Mouse (Mus musculus): ENCODE measurements around the gene Hist2h3c2. TPM values are rescaled to one million over a fixed set of nuclear protein-coding genes. Genes with fewer than 3 reads are reported as not detected.
A peak's percentile ranks its signal among the peaks of the same experiment; 100 is the strongest.

Gene Hist2h3c2
- total and polyA plus RNA-seq, 2 experiments from 2014 or later: 2.3 to 551 TPM

DNA sequence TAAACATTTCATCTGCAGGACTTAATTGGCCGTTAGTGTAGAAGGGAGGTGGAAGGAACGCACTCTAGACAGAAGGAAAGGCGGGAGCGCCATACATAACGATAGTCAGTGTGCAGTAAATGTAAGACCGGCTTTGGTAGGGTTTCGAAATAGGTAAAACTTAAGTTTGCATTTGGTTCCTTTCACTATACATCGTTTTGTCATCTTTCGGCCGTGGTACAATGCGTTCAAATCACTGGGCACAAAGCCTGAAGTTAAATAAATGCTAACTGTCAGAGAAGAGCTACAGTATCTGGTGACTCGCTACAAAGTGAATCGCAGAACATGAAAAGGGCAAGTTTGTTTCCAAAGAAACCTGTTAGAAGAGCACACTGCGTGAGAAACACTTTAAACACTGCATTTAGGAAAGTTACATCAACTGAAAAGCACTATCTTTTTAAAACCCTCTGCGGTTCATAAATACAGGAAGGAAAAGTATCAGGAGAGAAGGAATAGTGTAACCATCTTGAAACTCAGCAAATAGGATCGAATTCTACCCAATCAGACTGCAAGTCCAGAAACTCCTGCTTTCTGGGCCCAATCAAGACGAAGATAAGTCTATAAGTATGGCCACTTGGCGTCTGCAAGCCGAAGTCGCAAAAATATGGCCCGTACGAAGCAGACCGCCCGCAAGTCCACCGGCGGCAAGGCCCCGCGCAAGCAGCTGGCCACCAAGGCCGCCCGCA is 29.3 kb upstream of the Hist2h3c2 start, which contains the start of gene Hist2h3b:
Gene Hist2h3b (plus strand): TSS at position 604 of the 725 bp plus-strand sequence.
- ATAC-seq (ENCODE audit: insufficient read depth, low read depth) (peak; percentile 45), DNase-seq (ENCODE audit: low spot score) (peak; percentile 85)
- Histone ChIP-seq H3K9ac (replicated peaks; ENCODE audit: low read depth, low read length) (peak within 1 kb of the TSS; percentile 60), H3K27ac (ENCODE audit: low read depth) (peak within 1 kb of the TSS; percentile 95), H3K4me3 (ENCODE audit: low read depth, low read length) (peak within 1 kb of the TSS; percentile 54), H3K27me3 (ENCODE audit: control insufficient read depth, insufficient read depth, low read length) (no peaks in the 10 kb centered on the region), H3K9me3 (replicated peaks; ENCODE audit: control insufficient read depth, low read length) (no peaks in the 10 kb centered on the region), H3K4me1 (ENCODE audit: control insufficient read depth, insufficient read depth) (peaks cover 17% of the 10 kb centered on the region; the same call in 1 of the 2 replicates), H3K4me2 (ENCODE audit: low read depth, low read length) (peak within 1 kb of the TSS; percentile 75), H3K36me3 (replicated peaks; ENCODE audit: control insufficient read depth, insufficient read depth, low read length) (no peaks in the 10 kb centered on the region)
- TF ChIP-seq CTCF (IDR thresholded peaks at IDR 0.05; ENCODE audit: low read depth): no peak
- TF ChIP-seq EP300 (IDR thresholded peaks at IDR 0.05; ENCODE audit: low read depth): no peak
- 29% methylated on average over 29 of the region's 30 CpGs for WGBS

DNA sequence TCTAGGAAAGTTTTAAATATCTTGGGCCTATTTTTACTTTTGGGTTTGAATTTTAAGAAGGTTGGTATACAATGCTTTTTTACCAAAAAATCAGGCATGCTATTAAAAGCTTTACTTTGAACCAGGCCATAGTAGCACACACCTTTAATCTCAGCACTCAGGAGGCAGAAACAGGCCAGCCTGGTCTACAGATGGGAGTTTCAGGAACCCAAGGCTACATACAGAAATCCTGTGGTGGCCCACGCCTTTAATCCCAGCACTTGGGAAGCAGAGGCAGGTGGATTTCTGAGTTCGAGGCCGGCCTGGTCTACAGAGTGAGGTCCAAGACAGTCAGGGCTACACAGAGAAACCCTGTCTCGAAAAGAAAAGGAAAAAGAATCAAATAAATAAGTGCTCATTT is 28.6 kb upstream of the Hist2h3c2 start:
- 0 out of 2 replicates have a peak overlapping the region, but pooled peaks have one; percentile 92 for H3K27ac ChIP-seq (ENCODE audit: low read depth)
- no peaks in the 10 kb centered on the region for H3K36me3 ChIP-seq (replicated peaks; ENCODE audit: control insufficient read depth, insufficient read depth, low read length)
- no peaks in the 10 kb centered on the region for H3K27me3 ChIP-seq (ENCODE audit: control insufficient read depth, insufficient read depth, low read length)
- no peak overlapping the region for H3K9ac ChIP-seq (replicated peaks; ENCODE audit: low read depth, low read length)
- peak overlapping the region; percentile 56; the same call in 1 of the 2 replicates for H3K4me2 ChIP-seq (ENCODE audit: low read depth, low read length)
- no peak for DNase-seq (ENCODE audit: low spot score)
- no peaks in the 10 kb centered on the region for H3K9me3 ChIP-seq (replicated peaks; ENCODE audit: control insufficient read depth, low read length)
- WGBS: 89% methylated on average over 4 of the region's 4 CpGs
- TF ChIP-seq CTCF (IDR thresholded peaks at IDR 0.05; ENCODE audit: low read depth) (no peak), EP300 (IDR thresholded peaks at IDR 0.05; ENCODE audit: low read depth) (no peak)
- no peak for ATAC-seq (ENCODE audit: insufficient read depth, low read depth)
- peaks cover 17% of the 10 kb centered on the region; the same call in 1 of the 2 replicates for H3K4me1 ChIP-seq (ENCODE audit: control insufficient read depth, insufficient read depth)
- no peak overlapping the region for H3K4me3 ChIP-seq (ENCODE audit: low read depth, low read length)

DNA sequence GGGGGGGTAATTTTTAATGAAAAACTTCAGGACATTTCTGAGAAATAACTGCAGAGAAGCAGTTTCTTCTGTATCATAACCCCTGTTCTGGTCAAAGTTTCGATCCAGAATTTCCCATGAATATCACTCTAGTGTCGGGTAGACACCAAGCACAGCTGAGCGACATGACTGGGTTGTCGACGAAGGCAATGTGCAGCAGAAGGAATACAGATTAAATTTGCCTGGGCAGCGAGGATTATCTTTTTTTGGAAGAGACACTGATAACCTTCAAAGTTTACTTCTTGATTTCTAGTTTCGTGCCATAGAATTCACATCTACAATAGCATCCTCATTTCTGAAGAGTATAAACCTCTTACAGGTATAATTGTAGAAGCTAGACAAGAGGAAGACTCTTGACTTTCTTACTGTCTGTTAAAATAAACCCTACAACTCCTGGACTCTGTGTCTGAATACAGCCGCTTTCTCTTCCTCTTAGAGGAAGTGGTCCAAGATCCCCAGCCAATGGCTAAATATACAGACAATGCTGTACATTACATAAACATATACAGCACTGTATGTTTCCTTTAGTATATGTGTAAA is 27.3 kb upstream of the Hist2h3c2 start:
- H3K27ac ChIP-seq (ENCODE audit: low read depth): no peak overlapping the region
- H3K4me3 ChIP-seq (ENCODE audit: low read depth, low read length): no peak overlapping the region
- no peaks in the 10 kb centered on the region for H3K36me3 ChIP-seq (replicated peaks; ENCODE audit: control insufficient read depth, insufficient read depth, low read length)
- ATAC-seq (ENCODE audit: insufficient read depth, low read depth) (no peak), DNase-seq (ENCODE audit: low spot score) (no peak)
- H3K9ac ChIP-seq (replicated peaks; ENCODE audit: low read depth, low read length): no peak overlapping the region
- 69% methylated on average over 8 of the region's 8 CpGs for WGBS
- no peak overlapping the region for H3K4me2 ChIP-seq (ENCODE audit: low read depth, low read length)
- peaks cover 22% of the 10 kb centered on the region; the same call in 1 of the 2 replicates for H3K4me1 ChIP-seq (ENCODE audit: control insufficient read depth, insufficient read depth)
- no peak for TF ChIP-seq CTCF (IDR thresholded peaks at IDR 0.05; ENCODE audit: low read depth)
- TF ChIP-seq EP300 (IDR thresholded peaks at IDR 0.05; ENCODE audit: low read depth): no peak
- no peaks in the 10 kb centered on the region for H3K9me3 ChIP-seq (replicated peaks; ENCODE audit: control insufficient read depth, low read length)
- no peaks in the 10 kb centered on the region for H3K27me3 ChIP-seq (ENCODE audit: control insufficient read depth, insufficient read depth, low read length)

DNA sequence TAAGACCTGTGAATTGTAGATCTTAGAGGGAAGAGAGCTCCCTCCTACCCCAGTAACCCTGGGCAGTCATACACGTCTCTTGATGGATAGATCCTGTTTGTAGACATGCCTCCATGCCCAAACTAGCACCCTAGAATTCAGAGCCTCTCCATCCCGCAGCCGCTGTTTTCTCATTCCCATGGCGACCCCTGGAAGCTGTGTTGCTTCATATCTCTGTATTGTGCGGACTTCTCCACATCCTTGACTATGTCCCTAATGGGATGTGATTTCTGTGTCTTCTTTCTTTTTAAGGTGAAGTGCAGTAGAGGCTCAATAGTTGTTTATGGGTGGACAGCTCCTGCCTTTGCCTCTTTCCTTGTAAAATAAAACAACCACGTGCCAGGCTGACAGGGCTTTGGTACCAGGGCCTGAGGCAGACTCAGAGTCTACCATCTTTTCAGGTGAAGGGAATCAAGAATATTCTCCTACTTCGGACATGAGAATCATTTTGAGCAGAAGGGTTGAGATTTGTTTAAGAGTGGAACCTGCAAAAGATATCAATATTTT is 25.6 kb upstream of the Hist2h3c2 start:
- DNase-seq (ENCODE audit: low spot score): no peak
- Histone ChIP-seq H3K27ac (ENCODE audit: low read depth) (peak overlapping the region; percentile 98), H3K4me1 (ENCODE audit: control insufficient read depth, insufficient read depth) (peaks cover 22% of the 10 kb centered on the region; the same call in 1 of the 2 replicates), H3K4me3 (ENCODE audit: low read depth, low read length) (peak overlapping the region; percentile 64), H3K4me2 (ENCODE audit: low read depth, low read length) (peak overlapping the region; percentile 76), H3K36me3 (replicated peaks; ENCODE audit: control insufficient read depth, insufficient read depth, low read length) (no peaks in the 10 kb centered on the region), H3K9me3 (replicated peaks; ENCODE audit: control insufficient read depth, low read length) (no peaks in the 10 kb centered on the region), H3K9ac (replicated peaks; ENCODE audit: low read depth, low read length) (peak overlapping the region; percentile 81), H3K27me3 (ENCODE audit: control insufficient read depth, insufficient read depth, low read length) (no peaks in the 10 kb centered on the region)
- no peak for TF ChIP-seq CTCF (IDR thresholded peaks at IDR 0.05; ENCODE audit: low read depth)
- no peak for TF ChIP-seq EP300 (IDR thresholded peaks at IDR 0.05; ENCODE audit: low read depth)
- ATAC-seq (ENCODE audit: insufficient read depth, low read depth): no peak
- 73% methylated on average over 7 of the region's 7 CpGs for WGBS

DNA sequence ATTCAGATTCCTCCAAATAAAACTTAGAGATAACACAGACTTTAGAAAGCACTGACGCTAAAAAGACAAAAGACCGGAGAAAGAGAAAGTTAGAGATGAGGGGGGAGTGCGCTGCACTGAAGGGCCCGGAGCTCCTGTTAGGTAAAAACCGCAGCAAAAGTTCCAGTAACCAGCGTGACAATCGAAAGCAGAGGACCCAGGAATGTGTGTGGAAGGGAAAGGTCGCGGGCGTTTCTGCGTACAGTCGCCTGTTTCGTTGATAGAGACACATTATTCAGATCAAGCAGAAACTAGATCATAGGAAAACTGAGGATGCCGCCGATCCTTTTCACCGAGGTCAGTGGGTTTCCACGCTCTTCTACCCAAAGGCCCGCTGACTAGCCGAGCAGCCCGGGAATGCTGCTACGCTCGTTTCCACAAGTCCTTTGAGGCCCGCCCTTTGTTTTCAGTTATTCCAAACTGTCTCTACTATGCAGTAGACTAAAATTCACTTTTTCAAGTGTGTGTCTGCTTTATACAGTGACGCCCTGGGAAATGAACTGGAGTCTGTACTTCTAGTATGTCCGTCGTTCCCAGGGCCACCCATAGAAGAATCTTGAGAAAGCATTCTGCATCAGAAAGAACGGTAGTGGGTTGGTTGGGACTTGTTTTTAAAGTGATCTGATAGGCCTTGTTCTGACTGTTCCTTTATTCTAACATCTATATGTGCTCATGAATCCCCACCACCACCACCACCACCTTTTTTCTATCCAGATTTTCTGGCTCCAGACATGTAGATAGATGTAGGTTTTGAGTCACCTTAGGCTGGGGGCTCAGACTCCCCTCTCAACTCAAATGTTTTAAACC is 24.9 kb upstream of the Hist2h3c2 start:
- 5% methylated on average over 27 of the region's 27 CpGs for WGBS
- peaks cover 22% of the 10 kb centered on the region; the same call in 1 of the 2 replicates for H3K4me1 ChIP-seq (ENCODE audit: control insufficient read depth, insufficient read depth)
- H3K4me2 ChIP-seq (ENCODE audit: low read depth, low read length): peak overlapping the region; percentile 76
- no peaks in the 10 kb centered on the region for H3K27me3 ChIP-seq (ENCODE audit: control insufficient read depth, insufficient read depth, low read length)
- DNase-seq (ENCODE audit: low spot score) (peak; percentile 58), ATAC-seq (ENCODE audit: insufficient read depth, low read depth) (peak; percentile 32; the same call in 1 of the 2 replicates)
- peak overlapping the region; percentile 64 for H3K4me3 ChIP-seq (ENCODE audit: low read depth, low read length)
- TF ChIP-seq CTCF (IDR thresholded peaks at IDR 0.05; ENCODE audit: low read depth) (no peak), EP300 (IDR thresholded peaks at IDR 0.05; ENCODE audit: low read depth) (no peak)
- H3K36me3 ChIP-seq (replicated peaks; ENCODE audit: control insufficient read depth, insufficient read depth, low read length): no peaks in the 10 kb centered on the region
- H3K9me3 ChIP-seq (replicated peaks; ENCODE audit: control insufficient read depth, low read length): no peaks in the 10 kb centered on the region
- H3K9ac ChIP-seq (replicated peaks; ENCODE audit: low read depth, low read length): peak overlapping the region; percentile 81
- peak overlapping the region; percentile 98 for H3K27ac ChIP-seq (ENCODE audit: low read depth)
